19 mouse cellular contexts compared by ENCODE assay signal in the genomic region with DNA sequence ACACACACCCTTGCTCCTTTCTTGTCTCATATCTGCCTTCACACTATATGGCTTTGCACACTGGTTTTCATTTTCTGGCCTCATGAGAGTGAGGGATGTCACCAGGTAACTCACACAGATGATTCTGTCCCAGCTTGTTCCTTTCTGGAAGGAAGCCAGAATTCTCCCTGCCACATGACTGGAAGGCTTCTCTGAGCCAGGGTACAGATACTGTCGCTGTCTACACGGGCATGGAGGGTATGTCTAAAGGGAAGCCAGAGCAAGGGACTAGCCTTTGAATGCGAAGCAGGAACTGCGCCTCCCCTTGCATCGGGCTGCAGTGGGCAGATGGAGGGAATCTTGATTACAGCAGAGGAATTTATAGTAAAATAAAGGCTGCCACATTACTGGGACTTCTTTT.
DNase-seq lines count a peak whose midpoint lies in the region; ATAC-seq and TF ChIP-seq lines count a peak whose summit lies in the region.
"Had no signal": no experiment of that assay in that cellular context is flagged by ENCODE, and none has a peak within 500 bp of the region (broad histone marks: within the 10 kb centered on the region; RNA-seq: fewer than 3 reads in every experiment).

No protein-coding gene starts in this region.

- no peak for TF ChIP-seq EP300 in heart, postnatal 0 days (IDR thresholded peaks at IDR 0.05; ENCODE audit: low read depth)

- no peak overlapping the region for H3K9ac ChIP-seq in forebrain, embryonic 14.5 days (ENCODE audit: low read length)
- no peak overlapping the region for H3K9ac ChIP-seq in forebrain, embryonic 15.5 days (replicated peaks)
- H3K9ac ChIP-seq in heart, postnatal 0 days (replicated peaks; ENCODE audit: low read depth, low read length): no peak overlapping the region
- H3K9ac ChIP-seq in lung, embryonic 14.5 days: no peak overlapping the region
- no peak overlapping the region for H3K9ac ChIP-seq in embryonic facial prominence, embryonic 15.5 days
- H3K9ac ChIP-seq: limb, embryonic 13.5 days; liver, embryonic 15.5 days; neural tube, embryonic 13.5 days had no signal

- no peaks in the 10 kb centered on the region for H3K4me1 ChIP-seq in forebrain, embryonic 14.5 days (ENCODE audit: control insufficient read depth, insufficient read depth, low read length)
- peaks cover 3% of the 10 kb centered on the region; the same call in 1 of the 2 replicates for H3K4me1 ChIP-seq in forebrain, embryonic 15.5 days
- H3K4me1 ChIP-seq in heart, postnatal 0 days (ENCODE audit: control insufficient read depth, insufficient read depth): no peaks in the 10 kb centered on the region
- H3K4me1 ChIP-seq in lung, embryonic 14.5 days (ENCODE audit: insufficient read depth): peaks cover 15% of the 10 kb centered on the region
- H3K4me1 ChIP-seq in embryonic facial prominence, embryonic 15.5 days: peaks cover 13% of the 10 kb centered on the region
- H3K4me1 ChIP-seq: limb, embryonic 13.5 days; liver, embryonic 15.5 days had no signal

- no peak overlapping the region for H3K4me3 ChIP-seq in forebrain, embryonic 14.5 days (ENCODE audit: low read depth, low read length)
- H3K4me3 ChIP-seq in forebrain, embryonic 15.5 days: no peak overlapping the region
- H3K4me3 ChIP-seq in heart, postnatal 0 days (ENCODE audit: low read depth, low read length): no peak overlapping the region
- H3K4me3 ChIP-seq in lung, embryonic 14.5 days (ENCODE audit: low read depth, low read length): no peak overlapping the region
- no peak overlapping the region for H3K4me3 ChIP-seq in embryonic facial prominence, embryonic 15.5 days (replicated peaks)
- H3K4me3 ChIP-seq: limb, embryonic 13.5 days; liver, embryonic 15.5 days; neural tube, embryonic 13.5 days had no signal

- TF ChIP-seq CTCF in heart, postnatal 0 days (IDR thresholded peaks at IDR 0.05; ENCODE audit: low read depth): no peak
- TF ChIP-seq CTCF in lung, embryonic 14.5 days (IDR thresholded peaks at IDR 0.05; ENCODE audit: low read depth): no peak

- H3K36me3 ChIP-seq in forebrain, embryonic 14.5 days (ENCODE audit: control insufficient read depth, insufficient read depth, low read length): no peaks in the 10 kb centered on the region
- no peaks in the 10 kb centered on the region for H3K36me3 ChIP-seq in forebrain, embryonic 15.5 days
- H3K36me3 ChIP-seq in heart, postnatal 0 days (replicated peaks; ENCODE audit: control insufficient read depth, insufficient read depth, low read length): no peaks in the 10 kb centered on the region
- no peaks in the 10 kb centered on the region for H3K36me3 ChIP-seq in lung, embryonic 14.5 days (ENCODE audit: insufficient read depth)
- H3K36me3 ChIP-seq in embryonic facial prominence, embryonic 15.5 days: no peaks in the 10 kb centered on the region
- H3K36me3 ChIP-seq: limb, embryonic 13.5 days; liver, embryonic 15.5 days; neural tube, embryonic 13.5 days had no signal

- H3K27ac ChIP-seq in forebrain, embryonic 14.5 days (ENCODE audit: low read depth, low read length): no peak overlapping the region
- H3K27ac ChIP-seq in forebrain, embryonic 15.5 days (replicated peaks): no peak overlapping the region
- no peak overlapping the region for H3K27ac ChIP-seq in heart, postnatal 0 days (ENCODE audit: low read depth)
- H3K27ac ChIP-seq in lung, embryonic 14.5 days (ENCODE audit: low read depth): no peak overlapping the region
- H3K27ac ChIP-seq in embryonic facial prominence, embryonic 15.5 days (replicated peaks): peak overlapping the region; percentile 48
- H3K27ac ChIP-seq: limb, embryonic 13.5 days; liver, embryonic 15.5 days; neural tube, embryonic 13.5 days had no signal

- H3K4me2 ChIP-seq in forebrain, embryonic 14.5 days (ENCODE audit: low read length): no peak overlapping the region
- no peak overlapping the region for H3K4me2 ChIP-seq in forebrain, embryonic 15.5 days (replicated peaks)
- H3K4me2 ChIP-seq in heart, postnatal 0 days (ENCODE audit: low read depth, low read length): no peak overlapping the region
- H3K4me2 ChIP-seq in lung, embryonic 14.5 days: no peak overlapping the region
- H3K4me2 ChIP-seq in embryonic facial prominence, embryonic 15.5 days (replicated peaks): no peak overlapping the region
- H3K4me2 ChIP-seq: limb, embryonic 13.5 days; liver, embryonic 15.5 days; neural tube, embryonic 13.5 days had no signal

- H3K9me3 ChIP-seq in forebrain, embryonic 14.5 days (replicated peaks; ENCODE audit: control insufficient read depth, low read length): no peaks in the 10 kb centered on the region
- no peaks in the 10 kb centered on the region for H3K9me3 ChIP-seq in forebrain, embryonic 15.5 days
- H3K9me3 ChIP-seq in heart, postnatal 0 days (replicated peaks; ENCODE audit: control insufficient read depth, low read length): no peaks in the 10 kb centered on the region
- H3K9me3 ChIP-seq in lung, embryonic 14.5 days (ENCODE audit: low read depth, low read length): no peaks in the 10 kb centered on the region
- H3K9me3 ChIP-seq in embryonic facial prominence, embryonic 15.5 days (replicated peaks): no peaks in the 10 kb centered on the region
- H3K9me3 ChIP-seq: limb, embryonic 13.5 days; liver, embryonic 15.5 days; neural tube, embryonic 13.5 days had no signal

- no peaks in the 10 kb centered on the region for H3K27me3 ChIP-seq in forebrain, embryonic 14.5 days (replicated peaks; ENCODE audit: control insufficient read depth, insufficient read depth, low read length)
- no peaks in the 10 kb centered on the region for H3K27me3 ChIP-seq in forebrain, embryonic 15.5 days
- no peaks in the 10 kb centered on the region for H3K27me3 ChIP-seq in heart, postnatal 0 days (ENCODE audit: control insufficient read depth, insufficient read depth, low read length)
- H3K27me3 ChIP-seq in lung, embryonic 14.5 days (ENCODE audit: insufficient read depth, low read length): no peaks in the 10 kb centered on the region
- no peaks in the 10 kb centered on the region for H3K27me3 ChIP-seq in embryonic facial prominence, embryonic 15.5 days
- H3K27me3 ChIP-seq: limb, embryonic 13.5 days; liver, embryonic 15.5 days; neural tube, embryonic 13.5 days; Patski had no signal

- 69% methylated on average over 5 of the region's 5 CpGs for WGBS in forebrain, embryonic 14.5 days
- WGBS in forebrain, embryonic 15.5 days: 64% methylated on average over 5 of the region's 5 CpGs
- 47% methylated on average over 5 of the region's 5 CpGs for WGBS in heart, postnatal 0 days
- 61% methylated on average over 5 of the region's 5 CpGs for WGBS in lung, embryonic 14.5 days
- WGBS in embryonic facial prominence, embryonic 15.5 days: 63% methylated on average over 5 of the region's 5 CpGs

- DNase-seq in forebrain, embryonic 14.5 days (ENCODE audit: low spot score): peak; percentile 45
- DNase-seq in heart, postnatal 0 days (ENCODE audit: low spot score): peak; percentile 22
- no peak for DNase-seq in heart, postnatal 14 days
- peak; percentile 26 for DNase-seq in lung, embryonic 14.5 days
- DNase-seq in lung, postnatal 10 days: no peak
- DNase-seq in thymus, postnatal 14 days: no peak
- DNase-seq: adrenal gland, postnatal 36 days; kidney, adult 8-10 months; kidney, postnatal 25 days; right cerebral cortex, postnatal 25 days; thymus, postnatal 25 days had no signal

- no peak for ATAC-seq in forebrain, embryonic 14.5 days
- ATAC-seq in forebrain, embryonic 15.5 days (replicated peaks): no peak
- ATAC-seq in heart, postnatal 0 days (ENCODE audit: insufficient read depth, low read depth): no peak
- ATAC-seq in lung, embryonic 14.5 days (ENCODE audit: insufficient read depth): no peak
- no peak for ATAC-seq in embryonic facial prominence, embryonic 15.5 days (ENCODE audit: insufficient number of reproducible peaks, low FRiP score, low TSS enrichment, low read depth)
- ATAC-seq: activated CD4-positive, CD25-positive, alpha-beta regulatory T cell, adult 4 months; inflammation-experienced regulatory T-cells, adult 6 months; Patski had no signal

- intact Hi-C loops in heart, postnatal 14 days (cut with DNase I): no loop called here

Comparison
In these comparisons a context has a peak if more than half of its experiments do, and no peak if none do; other contexts are left out.
1. DNase-seq: peak in forebrain, embryonic 14.5 days (single experiment), heart, postnatal 0 days (single experiment) and lung, embryonic 14.5 days (single experiment); none in heart, postnatal 14 days (0 of 2), lung, postnatal 10 days (single experiment) and thymus, postnatal 14 days (single experiment).